Mouse (Mus musculus) myocyte (in vitro differentiated cells): Measurements from ENCODE around the gene Uvrag.

Experiments
- CEBPB ChIP-seq: IDR thresholded peaks from 2 replicates; pipeline ENCODE4 v1.6.1; 2011; ENCODE audit warnings: mild to moderate bottlenecking, moderate library complexity; ENCODE audit not compliant: poor library complexity, insufficient read depth, severe bottlenecking
- E2F4 ChIP-seq: IDR thresholded peaks from one replicate; pipeline ENCODE4 v1.6.1; 2011; ENCODE audit warnings: mild to moderate bottlenecking, control low read depth, moderate library complexity; ENCODE audit not compliant: insufficient read depth
- MAX ChIP-seq: IDR thresholded peaks from one replicate; pipeline ENCODE4 v1.6.1; 2011; ENCODE audit warnings: low read depth, mild to moderate bottlenecking, control low read depth
- MYOD1 ChIP-seq, 3 experiments: IDR thresholded peaks; one replicate each; pipeline ENCODE4 v1.6.1; 2011; ENCODE audit warnings: control low read depth in 2 of 3, low read depth in 2 of 3, mild to moderate bottlenecking in 2 of 3, moderate library complexity in 1 of 3; ENCODE audit not compliant: insufficient read length in 2 of 3, control insufficient read depth in 1 of 3
- MYOG ChIP-seq, 3 experiments: IDR thresholded peaks; one replicate each; pipeline ENCODE4 v1.6.1; 2011; ENCODE audit warnings: control low read depth in 2 of 3, low read depth in 2 of 3, mild to moderate bottlenecking in 2 of 3; ENCODE audit not compliant: insufficient read length in 2 of 3, control insufficient read depth in 1 of 3, insufficient read depth in 1 of 3
- POLR2A ChIP-seq: IDR thresholded peaks from one replicate; pipeline ENCODE4 v1.6.1; 2011; ENCODE audit warnings: low read depth, mild to moderate bottlenecking, control low read depth, moderate library complexity; ENCODE audit not compliant: insufficient read length
- POLR2AphosphoS2 ChIP-seq: IDR thresholded peaks from one replicate; pipeline ENCODE4 v1.6.1; 2011; ENCODE audit warnings: low read depth, control low read depth; ENCODE audit not compliant: insufficient read length
- REST ChIP-seq: IDR thresholded peaks from one replicate; pipeline ENCODE4 v1.6.1; 2011; ENCODE audit warnings: mild to moderate bottlenecking, control low read depth, moderate library complexity; ENCODE audit not compliant: insufficient read depth, insufficient read length
- TCF12 ChIP-seq: IDR thresholded peaks from one replicate; pipeline ENCODE4 v1.6.1; 2011; ENCODE audit warnings: mild to moderate bottlenecking, control low read depth; ENCODE audit not compliant: poor library complexity, insufficient read depth, severe bottlenecking
- TCF3 ChIP-seq: IDR thresholded peaks from one replicate; pipeline ENCODE4 v1.6.1; 2011; ENCODE audit warnings: low read depth, control low read depth; ENCODE audit not compliant: insufficient read length
- USF1 ChIP-seq: IDR thresholded peaks from one replicate; pipeline ENCODE4 v1.6.1; 2011; ENCODE audit warnings: low read depth, mild to moderate bottlenecking, control low read depth, moderate library complexity

- TF ChIP-seq POLR2A (no peak), TCF12 (no peak), CEBPB (no peak), MAX (no peak), REST (no peak), POLR2AphosphoS2 (no peak), TCF3 (no peak), E2F4 (no peak), USF1 (no peak), MYOD1 (IDR thresholded peaks at IDR 0.05; ENCODE audit: control insufficient read depth in 1 of 3, insufficient read length in 2 of 3, low read depth in 2 of 3) (no peak), MYOG (IDR thresholded peaks at IDR 0.05; ENCODE audit: control insufficient read depth in 1 of 3, insufficient read depth in 1 of 3, insufficient read length in 2 of 3, low read depth in 2 of 3) (no peak)
Measured at GRCm38 (mm10) chr7:99073734-99074372, 67.1 kb downstream of the Uvrag start.
